Mouse (Mus musculus) CD4-positive helper T cell, adult 2 months (primary cell): ENCODE results near the gene Bcl2l12.

Source experiments
- DNase-seq: peaks from one replicate; pipeline ENCODE4 v3.0.0-alpha.2; 2012; ENCODE audit warnings: low read depth, missing footprints, low spot score

The Bcl2l12 gene

DNA sequence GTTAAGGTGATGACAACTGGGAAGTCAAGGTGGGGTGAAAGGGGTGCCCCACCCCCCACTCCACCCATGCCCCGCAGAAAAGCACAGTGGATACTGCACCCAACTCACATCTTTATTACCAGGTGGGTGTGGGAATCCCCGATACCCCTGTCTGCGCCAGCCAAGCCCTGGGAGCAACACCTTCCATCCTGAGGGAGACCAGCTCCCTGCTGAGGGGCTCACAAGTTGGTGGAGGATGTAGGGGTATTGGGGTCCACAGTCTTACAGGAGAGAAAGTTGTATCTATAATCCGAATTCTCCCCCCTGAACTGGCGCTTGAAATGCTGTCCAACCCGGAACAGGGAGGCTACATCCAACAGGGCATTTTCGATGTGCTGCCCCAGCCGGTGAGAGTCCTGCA is 39.2 kb downstream of the Bcl2l12 start:
- DNase-seq, result no peak

DNA sequence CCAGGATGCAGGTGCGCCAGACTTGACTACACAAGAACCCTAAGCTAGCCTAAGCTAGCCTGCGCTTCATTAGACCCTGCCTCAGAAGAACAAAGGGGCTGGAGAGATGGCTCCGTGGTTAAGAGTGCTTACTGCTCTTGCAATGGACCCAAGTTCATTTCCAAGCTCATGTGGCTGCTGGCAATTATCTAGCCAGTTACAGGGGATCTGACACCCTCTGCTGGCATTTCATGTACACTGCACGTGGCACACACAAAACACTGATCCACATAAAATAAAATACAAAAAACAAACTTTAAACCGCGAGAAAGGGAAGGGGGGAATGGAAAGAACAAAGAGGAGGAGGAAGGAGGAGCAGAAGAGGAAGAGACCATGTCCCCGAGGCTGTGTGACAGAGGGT is 40.3 kb downstream of the Bcl2l12 start:
- DNase-seq, result no peak

DNA sequence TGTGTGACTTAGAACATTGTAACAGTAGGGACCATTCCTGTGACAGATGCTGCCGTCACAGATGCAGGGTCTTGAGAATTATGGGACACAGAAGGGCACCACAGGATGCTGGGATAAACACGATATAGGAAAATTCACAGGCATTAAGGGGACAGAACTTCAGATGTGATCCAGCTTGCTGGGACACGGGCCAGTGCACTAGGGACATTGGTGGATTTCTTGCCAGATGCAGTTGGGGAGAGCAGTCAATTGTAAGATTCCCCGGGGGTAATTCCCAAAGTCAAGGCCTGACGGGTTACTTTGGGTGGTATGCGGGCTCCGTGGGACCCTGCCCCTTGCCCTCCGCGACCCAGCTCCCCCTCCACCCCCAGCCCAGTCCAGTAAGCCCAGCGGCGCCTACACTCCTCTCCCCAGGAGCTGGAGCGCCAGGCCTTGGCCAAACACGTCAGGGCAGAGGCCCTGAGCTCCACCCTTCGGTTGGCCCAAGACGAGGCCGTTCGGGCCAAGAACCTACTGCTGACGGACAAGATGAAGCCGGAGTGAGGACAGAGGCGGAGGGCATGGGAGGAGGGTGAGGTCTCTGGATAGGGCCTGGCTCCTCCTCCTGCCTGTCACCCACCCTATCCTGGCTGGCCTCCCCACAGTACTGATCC is 41.2 kb downstream of the Bcl2l12 start:
- no peak for DNase-seq

DNA sequence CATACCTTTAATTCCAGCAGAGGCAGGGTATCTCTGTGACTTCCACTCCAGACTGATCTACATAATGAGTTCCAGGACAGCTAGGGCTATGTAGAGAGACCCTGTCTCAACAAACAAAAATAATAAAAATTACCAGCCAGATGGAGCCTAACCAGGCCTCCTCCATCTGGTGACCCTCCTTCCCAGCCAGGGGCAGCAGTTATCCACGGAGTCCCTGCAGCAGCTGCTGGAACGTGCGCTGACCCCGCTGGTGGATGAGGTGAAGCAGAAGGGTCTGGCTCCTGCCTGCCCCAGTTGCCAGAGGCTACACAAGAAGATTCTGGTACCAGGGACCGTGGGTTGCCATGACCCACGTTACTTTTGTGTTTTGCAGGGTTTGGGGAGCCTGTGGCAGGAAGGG is 42.2 kb downstream of the Bcl2l12 start:
- DNase-seq, result no peak

DNA sequence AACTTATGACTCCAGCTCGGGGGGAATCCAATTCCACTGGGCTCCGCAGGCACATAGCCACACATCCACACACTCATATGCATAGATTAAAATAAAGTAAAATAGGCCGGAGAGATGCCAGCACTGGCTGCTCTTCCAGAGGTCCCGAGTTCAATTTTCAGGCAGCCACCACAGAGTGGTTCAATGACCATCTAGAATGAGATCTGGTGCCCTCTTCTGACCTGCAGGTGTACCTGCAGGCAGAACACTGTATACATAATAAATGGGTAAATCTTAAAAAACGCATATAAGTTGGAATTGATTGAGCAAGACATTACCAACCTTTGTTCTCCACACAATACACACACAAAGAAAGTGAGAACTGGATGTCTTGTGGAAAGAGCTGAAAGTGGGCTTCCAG is 42.9 kb downstream of the Bcl2l12 start:
- peak; percentile 53 for DNase-seq

DNA sequence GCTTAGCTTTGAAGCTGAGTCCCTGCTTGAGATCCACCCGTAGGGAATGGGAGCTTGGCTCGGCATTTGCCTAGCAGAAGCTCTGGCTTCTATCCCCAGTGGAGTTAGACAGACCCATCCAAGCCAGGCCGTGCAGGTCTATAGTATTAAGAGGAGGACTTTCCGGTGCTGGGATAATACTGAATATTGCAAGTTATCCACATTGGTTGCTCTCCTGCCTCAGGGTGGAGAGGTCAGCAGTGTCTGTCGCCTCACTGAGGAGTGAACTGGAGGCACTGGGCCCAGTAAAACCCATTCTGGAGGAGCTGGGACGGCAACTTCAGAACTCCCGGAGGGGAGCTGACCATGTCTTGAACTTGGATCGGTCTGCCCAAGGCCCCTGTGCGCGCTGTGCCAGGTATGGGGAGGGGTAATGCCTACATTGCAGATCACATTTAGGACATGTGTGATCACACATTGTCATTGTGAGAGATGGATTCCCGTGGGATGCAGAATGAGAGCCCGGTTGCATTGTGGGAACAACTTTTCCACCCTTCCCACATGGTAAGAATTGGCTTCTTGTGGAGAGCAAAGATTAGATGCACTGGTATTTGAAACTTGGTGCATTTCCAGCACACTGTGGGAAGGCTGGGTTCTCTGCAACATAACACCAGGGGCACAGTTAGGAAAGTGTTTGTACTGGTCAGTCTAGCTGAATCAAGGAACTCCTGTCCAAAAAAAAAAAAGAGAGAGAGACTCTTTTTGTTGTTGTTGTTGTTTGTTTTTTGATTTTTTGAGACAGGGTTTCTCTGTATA is 44.2 kb downstream of the Bcl2l12 start:
- DNase-seq, result no peak

DNA sequence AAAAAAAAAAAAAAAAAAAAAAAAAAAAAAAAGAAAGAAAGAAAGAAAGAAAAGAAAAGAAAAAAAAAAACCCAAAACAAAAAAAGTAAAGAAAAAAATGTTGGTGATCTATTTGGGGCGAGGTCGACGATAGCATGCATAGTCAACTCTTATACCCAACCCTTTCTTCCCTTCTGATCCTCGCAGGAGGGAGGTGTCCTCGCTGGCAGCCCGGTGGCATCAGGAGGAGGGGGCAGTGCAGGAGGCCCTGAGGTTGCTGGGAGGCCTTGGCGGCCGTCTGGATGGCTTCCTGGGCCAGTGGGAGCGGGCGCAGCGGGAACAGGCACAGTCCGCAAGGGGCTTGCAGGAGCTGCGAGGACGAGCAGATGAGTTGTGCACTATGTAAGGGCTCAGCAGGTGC is 45.0 kb downstream of the Bcl2l12 start:
- DNase-seq, result no peak

DNA sequence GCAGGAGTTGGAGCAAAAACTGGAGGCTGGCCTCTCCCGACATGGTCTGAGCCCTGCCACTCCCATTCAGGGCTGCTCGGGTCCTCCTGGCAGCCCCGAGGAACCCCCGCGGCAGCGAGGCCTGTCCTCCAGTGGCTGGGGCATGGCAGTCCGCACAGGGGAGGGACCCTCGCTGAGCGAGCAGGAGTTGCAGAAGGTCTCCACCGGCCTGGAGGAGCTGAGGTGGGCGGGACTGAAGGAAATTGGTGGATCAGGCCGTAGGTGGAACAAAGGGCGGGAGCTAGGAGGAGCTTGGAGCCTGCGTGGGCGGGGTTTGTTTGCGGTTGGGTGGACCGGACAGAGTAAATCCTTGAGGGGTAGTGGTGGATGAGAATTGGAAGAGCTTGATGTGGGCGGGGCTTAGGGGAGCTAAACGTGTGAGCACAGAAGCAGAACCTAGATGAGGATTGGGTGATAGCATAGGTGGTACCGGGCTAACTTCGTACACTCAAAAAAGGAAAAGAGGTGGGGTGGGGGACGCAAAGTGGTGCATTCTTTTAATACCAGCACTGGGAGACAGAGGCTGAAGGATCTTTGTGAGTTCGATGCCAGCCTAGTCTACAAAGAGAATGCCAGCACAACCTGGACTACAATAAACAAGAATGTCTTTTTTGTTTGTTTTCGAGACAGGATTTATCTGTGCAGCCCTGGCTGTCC is 45.8 kb downstream of the Bcl2l12 start:
- DNase-seq, result peak; percentile 73

DNA sequence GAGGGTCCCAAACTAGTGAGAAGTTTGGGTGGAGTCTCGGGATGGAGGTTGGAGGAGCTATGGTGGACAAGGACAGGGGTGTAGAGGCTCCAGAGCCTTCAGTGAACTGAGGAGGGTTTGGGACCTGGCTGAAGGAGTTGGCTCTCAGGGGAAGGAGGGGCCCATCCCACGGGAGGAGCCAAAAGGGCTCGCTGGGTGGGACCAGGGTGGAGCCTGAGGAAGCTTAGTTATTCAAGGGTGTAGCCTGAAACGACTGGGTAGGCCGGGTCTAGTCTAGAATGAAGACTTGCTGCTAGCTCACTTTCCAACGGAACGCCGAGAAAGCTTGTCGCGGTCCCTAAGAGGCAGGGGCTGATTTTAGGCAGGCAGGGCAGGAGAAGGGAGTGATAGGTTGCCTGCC is 46.6 kb downstream of the Bcl2l12 start:
- peak; percentile 27 for DNase-seq

DNA sequence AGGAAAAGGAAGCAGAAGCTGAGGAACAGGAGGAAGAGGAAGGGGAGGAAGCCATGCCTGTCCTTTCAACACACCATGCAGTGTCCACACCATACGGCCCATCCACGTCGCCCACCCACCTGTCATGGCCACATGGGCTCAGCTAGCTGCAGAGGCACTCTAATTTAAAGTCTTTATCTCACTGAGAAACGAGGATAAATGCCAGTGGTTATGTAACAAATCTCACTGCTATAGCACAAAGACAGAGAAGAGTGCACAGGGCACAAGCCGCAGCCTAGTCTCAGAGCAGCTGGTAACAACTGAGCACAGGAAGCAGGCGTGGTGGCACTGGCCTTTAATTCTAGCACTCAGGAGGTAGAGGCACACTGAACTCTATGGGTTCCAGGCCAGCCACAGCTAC is 48.6 kb downstream of the Bcl2l12 start:
- DNase-seq, result no peak

DNA sequence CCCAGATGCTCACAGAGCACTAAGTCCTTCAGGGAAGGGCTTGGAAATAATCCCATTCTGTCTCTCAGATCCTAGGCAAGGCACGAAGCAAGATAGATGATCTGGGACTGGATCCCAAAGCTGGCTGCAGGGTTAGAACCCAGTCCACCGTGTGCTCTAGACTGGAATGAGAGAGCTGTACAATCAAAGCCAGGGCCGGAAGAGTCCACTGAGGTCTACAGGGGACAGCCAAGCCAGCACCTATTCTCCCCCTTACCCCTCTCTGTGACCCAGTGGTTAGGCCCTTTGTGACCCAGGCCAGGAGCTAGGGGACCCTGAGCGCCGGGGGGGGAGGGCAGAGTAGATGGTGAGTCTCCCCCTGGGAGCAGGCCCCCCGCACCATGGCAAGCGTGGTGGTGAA is 55.6 kb downstream of the Bcl2l12 start, which contains the start of gene Tsks:
Gene Tsks (plus strand): TSS at position 301 of the 400 bp plus-strand sequence.
- no peak for DNase-seq
